Mouse (Mus musculus): ENCODE results near the gene Dagla. TPM values are rescaled to one million over a fixed set of nuclear protein-coding genes. Genes with fewer than 3 reads are reported as not detected.
A peak's percentile ranks its signal among the peaks of the same experiment; 100 is the strongest.

Dagla gene
- polyA plus RNA-seq, 1 experiment from 2014 or later = 0.98 TPM

DNA sequence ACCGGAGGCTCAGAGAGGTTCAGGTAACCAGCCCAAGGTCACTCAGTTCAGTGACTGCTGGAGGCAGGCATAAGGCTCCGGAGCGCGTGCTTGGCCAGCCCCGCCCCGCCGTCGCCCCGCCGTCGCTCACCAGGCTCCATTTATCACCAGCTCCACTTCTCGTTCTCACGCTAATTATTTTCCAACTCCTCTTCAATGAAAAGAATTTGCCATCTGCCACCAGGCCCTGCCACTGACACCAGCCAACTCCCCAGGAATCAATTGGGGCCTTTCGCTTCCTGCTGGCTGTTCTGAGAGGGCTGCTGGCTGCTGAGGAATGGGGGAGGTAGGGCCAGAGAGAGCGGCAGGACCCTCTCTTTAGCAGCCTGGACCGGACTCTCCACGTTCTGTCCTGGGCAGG is 27.3 kb downstream of the Dagla start:
- no peaks in the 10 kb centered on the region for H3K9me3 ChIP-seq (replicated peaks; ENCODE audit: control insufficient read depth, low read length)
- H3K36me3 ChIP-seq (replicated peaks; ENCODE audit: control insufficient read depth, insufficient read depth, low read depth, low read length) = no peaks in the 10 kb centered on the region
- DNase-seq (ENCODE audit: low spot score) (peak; percentile 46), ATAC-seq (replicated peaks; ENCODE audit: insufficient number of reproducible peaks, low FRiP score, low TSS enrichment, low read depth) (0 out of 2 replicates have a peak, but pooled peaks have one; percentile 8)
- H3K9ac ChIP-seq (replicated peaks; ENCODE audit: low read length) = no peak overlapping the region
- peaks cover 8% of the 10 kb centered on the region; the same call in 1 of the 2 replicates for H3K4me1 ChIP-seq (ENCODE audit: control insufficient read depth, insufficient read depth, low read length)
- no peak overlapping the region for H3K4me3 ChIP-seq (ENCODE audit: low read depth, low read length)
- 0 out of 2 replicates have a peak overlapping the region, but pooled peaks have one; percentile 20 for H3K4me2 ChIP-seq (ENCODE audit: low read depth, low read length)
- no peaks in the 10 kb centered on the region for H3K27me3 ChIP-seq (ENCODE audit: control insufficient read depth, insufficient read depth, low read length)
- no peak overlapping the region for H3K27ac ChIP-seq (replicated peaks; ENCODE audit: low read depth, low read length)
- 2% methylated on average over 17 of the region's 17 CpGs for WGBS

DNA sequence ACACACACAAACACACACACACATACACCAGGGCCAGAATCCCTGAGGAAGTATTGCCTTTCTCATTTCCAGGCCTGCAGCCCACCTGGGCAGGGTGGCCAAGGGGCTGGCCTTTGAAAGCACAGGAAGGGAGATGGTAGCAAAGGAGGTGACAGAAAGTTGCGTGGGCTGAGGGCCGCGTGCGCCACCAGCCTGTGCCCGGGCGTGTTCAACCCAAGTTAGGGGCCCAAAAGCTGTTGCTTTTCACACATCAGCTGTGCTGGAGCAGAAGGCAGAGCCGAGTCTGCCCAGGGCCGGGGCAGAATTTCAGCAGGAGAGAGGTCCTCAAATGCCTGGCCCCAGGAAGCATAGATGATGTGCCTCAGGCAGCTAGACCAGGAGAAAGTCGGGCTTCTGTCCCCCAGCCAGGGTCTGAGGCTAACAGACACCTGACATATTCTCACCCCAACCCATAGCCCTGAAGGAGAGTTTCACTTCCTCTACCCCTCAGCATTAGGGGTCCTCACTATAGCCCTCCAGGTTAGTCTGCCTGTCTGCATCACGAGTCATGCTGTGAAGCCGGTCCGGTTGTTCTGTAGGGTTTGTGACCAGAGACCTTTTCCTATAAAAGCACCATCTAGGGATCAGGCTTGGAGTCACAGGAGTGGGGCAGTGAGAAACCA is 28.1 kb downstream of the Dagla start:
- Histone ChIP-seq H3K9me3 (replicated peaks; ENCODE audit: control insufficient read depth, low read length) (no peaks in the 10 kb centered on the region), H3K9ac (replicated peaks; ENCODE audit: low read length) (no peak overlapping the region), H3K4me2 (ENCODE audit: low read depth, low read length) (no peak overlapping the region), H3K36me3 (replicated peaks; ENCODE audit: control insufficient read depth, insufficient read depth, low read depth, low read length) (no peaks in the 10 kb centered on the region), H3K27ac (replicated peaks; ENCODE audit: low read depth, low read length) (no peak overlapping the region), H3K4me1 (ENCODE audit: control insufficient read depth, insufficient read depth, low read length) (peaks cover 8% of the 10 kb centered on the region; the same call in 1 of the 2 replicates), H3K4me3 (ENCODE audit: low read depth, low read length) (no peak overlapping the region), H3K27me3 (ENCODE audit: control insufficient read depth, insufficient read depth, low read length) (no peaks in the 10 kb centered on the region)
- WGBS = 60% methylated on average over 12 of the region's 12 CpGs
- ATAC-seq (replicated peaks; ENCODE audit: insufficient number of reproducible peaks, low FRiP score, low TSS enrichment, low read depth) (no peak), DNase-seq (ENCODE audit: low spot score) (no peak)

DNA sequence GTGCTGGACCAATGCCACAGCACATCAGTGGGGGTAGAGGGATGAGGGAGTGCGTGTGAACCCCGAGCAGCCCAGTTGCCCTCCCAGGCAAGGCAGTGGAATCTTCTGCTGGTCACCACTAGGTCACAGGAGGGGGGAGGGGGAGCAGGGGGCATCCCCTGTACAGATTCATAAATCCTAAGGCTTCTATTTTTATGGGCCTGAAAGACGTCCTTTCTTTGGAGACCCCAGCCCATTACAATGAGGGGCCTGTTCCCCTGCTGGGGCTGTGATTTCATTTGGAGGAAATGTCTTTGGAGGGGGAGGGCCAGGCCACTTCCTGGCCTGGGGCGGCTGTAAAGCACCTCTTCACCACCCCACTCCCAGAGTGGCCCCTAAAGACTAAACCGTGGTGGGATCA is 30.6 kb downstream of the Dagla start:
- H3K27me3 ChIP-seq (ENCODE audit: control insufficient read depth, insufficient read depth, low read length) = no peaks in the 10 kb centered on the region
- no peak overlapping the region for H3K4me3 ChIP-seq (ENCODE audit: low read depth, low read length)
- no peak for ATAC-seq (replicated peaks; ENCODE audit: insufficient number of reproducible peaks, low FRiP score, low TSS enrichment, low read depth)
- H3K4me2 ChIP-seq (ENCODE audit: low read depth, low read length) = no peak overlapping the region
- H3K27ac ChIP-seq (replicated peaks; ENCODE audit: low read depth, low read length) = no peak overlapping the region
- peaks cover 8% of the 10 kb centered on the region; the same call in 1 of the 2 replicates for H3K4me1 ChIP-seq (ENCODE audit: control insufficient read depth, insufficient read depth, low read length)
- no peaks in the 10 kb centered on the region for H3K36me3 ChIP-seq (replicated peaks; ENCODE audit: control insufficient read depth, insufficient read depth, low read depth, low read length)
- 15% methylated on average over 5 of the region's 5 CpGs for WGBS
- H3K9me3 ChIP-seq (replicated peaks; ENCODE audit: control insufficient read depth, low read length) = no peaks in the 10 kb centered on the region
- DNase-seq (ENCODE audit: low spot score) = no peak
- no peak overlapping the region for H3K9ac ChIP-seq (replicated peaks; ENCODE audit: low read length)

DNA sequence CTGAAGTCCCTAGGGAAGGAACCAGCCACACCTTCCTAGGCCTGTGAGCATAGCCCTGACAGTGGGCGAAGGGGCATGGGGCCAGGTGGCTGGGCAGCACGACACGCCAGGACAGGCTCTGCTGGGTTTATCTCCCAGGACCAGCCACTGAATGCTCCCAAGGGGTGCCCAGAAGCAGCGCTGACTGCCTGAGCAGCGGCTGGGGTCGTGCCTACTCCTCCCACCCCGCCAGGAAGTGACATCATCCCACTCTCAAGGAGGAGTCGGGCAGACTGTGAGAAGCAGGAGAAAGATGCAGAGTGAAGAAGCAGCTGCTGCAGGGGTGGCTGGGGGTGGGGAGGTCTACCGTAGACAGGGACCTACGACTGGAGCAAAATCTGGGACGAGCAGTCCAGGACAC is 31.9 kb downstream of the Dagla start:
- Histone ChIP-seq H3K9me3 (replicated peaks; ENCODE audit: control insufficient read depth, low read length) (no peaks in the 10 kb centered on the region), H3K9ac (replicated peaks; ENCODE audit: low read length) (peak overlapping the region; percentile 40), H3K27me3 (ENCODE audit: control insufficient read depth, insufficient read depth, low read length) (no peaks in the 10 kb centered on the region), H3K4me1 (ENCODE audit: control insufficient read depth, insufficient read depth, low read length) (peaks cover 8% of the 10 kb centered on the region; the same call in 1 of the 2 replicates), H3K4me2 (ENCODE audit: low read depth, low read length) (peak overlapping the region; percentile 22; the same call in 1 of the 2 replicates), H3K36me3 (replicated peaks; ENCODE audit: control insufficient read depth, insufficient read depth, low read depth, low read length) (no peaks in the 10 kb centered on the region), H3K27ac (replicated peaks; ENCODE audit: low read depth, low read length) (no peak overlapping the region), H3K4me3 (ENCODE audit: low read depth, low read length) (no peak overlapping the region)
- WGBS = 29% methylated on average over 11 of the region's 11 CpGs
- DNase-seq (ENCODE audit: low spot score) = peak; percentile 62
- ATAC-seq (replicated peaks; ENCODE audit: insufficient number of reproducible peaks, low FRiP score, low TSS enrichment, low read depth) = peak; percentile 27; the same call in 1 of the 2 replicates

DNA sequence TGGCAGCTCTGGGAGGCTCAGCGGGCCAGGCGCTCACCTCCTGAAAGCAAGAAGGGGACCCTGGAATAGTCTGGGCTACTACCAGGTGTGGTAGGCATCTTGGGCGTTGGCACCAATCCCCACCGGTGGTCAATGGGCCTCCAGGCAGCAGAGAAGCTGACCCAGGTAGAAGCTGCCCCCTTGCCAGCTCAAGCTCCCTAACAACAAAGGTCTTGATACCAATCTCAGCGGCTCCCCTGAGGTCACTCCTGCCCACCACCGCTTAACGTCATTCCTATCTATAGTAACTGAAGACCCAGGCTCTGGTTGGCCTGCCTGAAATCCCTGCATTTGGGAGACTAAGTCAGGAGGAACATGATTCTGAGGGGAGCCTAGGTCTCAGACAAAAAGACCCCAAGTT is 33.1 kb downstream of the Dagla start:
- no peak for ATAC-seq (replicated peaks; ENCODE audit: insufficient number of reproducible peaks, low FRiP score, low TSS enrichment, low read depth)
- 84% methylated on average over 7 of the region's 7 CpGs for WGBS

DNA sequence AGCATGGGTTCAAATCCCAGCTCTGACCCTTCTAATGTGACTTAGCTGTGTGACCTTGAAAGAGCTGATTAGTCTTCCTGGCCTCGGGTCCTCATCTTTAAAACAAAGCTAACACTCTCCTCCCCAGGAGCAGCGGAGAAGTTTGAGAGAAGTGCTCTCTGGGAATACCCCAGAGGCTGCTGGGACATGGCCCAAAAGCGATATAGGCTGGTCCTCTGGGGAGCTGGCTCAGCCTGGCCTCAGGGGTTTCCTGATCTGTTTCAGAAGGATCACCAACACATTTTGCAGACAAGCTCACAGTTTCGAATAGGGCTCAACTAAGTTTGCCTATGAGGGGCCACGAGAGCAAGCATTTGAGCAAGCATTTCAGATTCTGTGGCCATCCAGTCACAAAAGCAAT is 34.3 kb downstream of the Dagla start:
- Histone ChIP-seq H3K9me3 (replicated peaks; ENCODE audit: control insufficient read depth, low read length) (no peaks in the 10 kb centered on the region), H3K9ac (replicated peaks; ENCODE audit: low read length) (no peak overlapping the region), H3K4me1 (ENCODE audit: control insufficient read depth, insufficient read depth, low read length) (peaks cover 17% of the 10 kb centered on the region), H3K4me2 (ENCODE audit: low read depth, low read length) (no peak overlapping the region), H3K27me3 (ENCODE audit: control insufficient read depth, insufficient read depth, low read length) (no peaks in the 10 kb centered on the region; the same call in 1 of the 2 replicates), H3K27ac (replicated peaks; ENCODE audit: low read depth, low read length) (no peak overlapping the region), H3K36me3 (replicated peaks; ENCODE audit: control insufficient read depth, insufficient read depth, low read depth, low read length) (no peaks in the 10 kb centered on the region), H3K4me3 (ENCODE audit: low read depth, low read length) (no peak overlapping the region)
- no peak for ATAC-seq (replicated peaks; ENCODE audit: insufficient number of reproducible peaks, low FRiP score, low TSS enrichment, low read depth)
- WGBS = 79% methylated on average over 5 of the region's 5 CpGs
- no peak for DNase-seq (ENCODE audit: low spot score)

More for the DNA sequence above, 33.1 kb downstream of the Dagla start:
- Histone ChIP-seq H3K27me3 (ENCODE audit: control insufficient read depth, insufficient read depth, low read length) (no peaks in the 10 kb centered on the region; the same call in 1 of the 2 replicates), H3K9me3 (replicated peaks; ENCODE audit: control insufficient read depth, low read length) (no peaks in the 10 kb centered on the region), H3K27ac (replicated peaks; ENCODE audit: low read depth, low read length) (no peak overlapping the region), H3K4me3 (ENCODE audit: low read depth, low read length) (no peak overlapping the region), H3K36me3 (replicated peaks; ENCODE audit: control insufficient read depth, insufficient read depth, low read depth, low read length) (no peaks in the 10 kb centered on the region), H3K4me1 (ENCODE audit: control insufficient read depth, insufficient read depth, low read length) (peaks cover 15% of the 10 kb centered on the region), H3K9ac (replicated peaks; ENCODE audit: low read length) (no peak overlapping the region), H3K4me2 (ENCODE audit: low read depth, low read length) (no peak overlapping the region)
- no peak for DNase-seq (ENCODE audit: low spot score)

DNA sequence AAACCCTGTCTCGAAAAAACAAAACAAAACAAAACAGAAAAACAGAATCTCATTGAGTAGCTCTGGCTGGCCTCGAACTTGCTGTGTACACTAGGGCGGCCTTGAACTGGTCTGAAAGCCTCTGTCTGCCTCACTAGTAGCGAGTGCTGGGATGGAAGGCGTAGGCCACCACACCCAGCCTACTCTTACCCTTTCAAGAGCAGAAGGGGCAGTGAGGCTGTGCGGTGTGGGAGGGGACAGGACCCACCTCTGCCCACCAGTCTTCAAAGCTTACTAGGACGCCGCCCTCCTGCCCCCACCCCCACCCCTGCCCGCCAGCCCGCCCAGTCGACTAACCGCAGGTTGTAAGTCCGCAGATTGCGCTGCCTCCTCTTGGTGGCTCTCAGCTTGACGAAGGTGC is 35.8 kb downstream of the Dagla start:
- WGBS = 81% methylated on average over 15 of the region's 15 CpGs
- no peak for ATAC-seq (replicated peaks; ENCODE audit: insufficient number of reproducible peaks, low FRiP score, low TSS enrichment, low read depth)
- no peak for DNase-seq (ENCODE audit: low spot score)
- H3K36me3 ChIP-seq (replicated peaks; ENCODE audit: control insufficient read depth, insufficient read depth, low read depth, low read length) = no peaks in the 10 kb centered on the region
- H3K27ac ChIP-seq (replicated peaks; ENCODE audit: low read depth, low read length) = no peak overlapping the region
- H3K27me3 ChIP-seq (ENCODE audit: control insufficient read depth, insufficient read depth, low read length) = no peaks in the 10 kb centered on the region; the same call in 1 of the 2 replicates
- H3K9me3 ChIP-seq (replicated peaks; ENCODE audit: control insufficient read depth, low read length) = no peaks in the 10 kb centered on the region
- no peak overlapping the region for H3K4me2 ChIP-seq (ENCODE audit: low read depth, low read length)
- H3K9ac ChIP-seq (replicated peaks; ENCODE audit: low read length) = no peak overlapping the region
- peaks cover 17% of the 10 kb centered on the region for H3K4me1 ChIP-seq (ENCODE audit: control insufficient read depth, insufficient read depth, low read length)
- H3K4me3 ChIP-seq (ENCODE audit: low read depth, low read length) = no peak overlapping the region

DNA sequence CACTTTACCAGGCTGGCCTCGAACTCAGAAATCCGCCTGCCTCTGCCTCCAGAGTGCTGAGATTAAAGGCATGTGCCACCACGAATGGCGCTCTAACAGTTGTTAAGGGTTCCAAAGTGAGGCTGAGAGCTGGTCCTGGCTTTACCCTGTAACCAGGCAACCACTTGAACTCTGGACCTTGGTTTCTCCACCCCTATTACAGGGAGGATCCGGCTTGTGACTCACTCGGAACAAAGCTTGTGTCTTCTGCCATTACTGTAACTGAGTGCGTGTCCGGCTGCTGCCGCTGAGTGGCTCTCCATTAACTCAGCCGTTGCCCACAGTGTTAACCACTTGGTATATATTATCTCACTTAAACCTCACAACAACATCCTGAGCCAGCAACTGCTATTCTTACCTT is 36.7 kb downstream of the Dagla start:
- ATAC-seq (replicated peaks; ENCODE audit: insufficient number of reproducible peaks, low FRiP score, low TSS enrichment, low read depth) = no peak; the same call in 1 of the 2 replicates
- Histone ChIP-seq H3K9ac (replicated peaks; ENCODE audit: low read length) (no peak overlapping the region), H3K27ac (replicated peaks; ENCODE audit: low read depth, low read length) (no peak overlapping the region), H3K4me1 (ENCODE audit: control insufficient read depth, insufficient read depth, low read length) (peaks cover 15% of the 10 kb centered on the region), H3K9me3 (replicated peaks; ENCODE audit: control insufficient read depth, low read length) (no peaks in the 10 kb centered on the region), H3K27me3 (ENCODE audit: control insufficient read depth, insufficient read depth, low read length) (no peaks in the 10 kb centered on the region; the same call in 1 of the 2 replicates), H3K4me3 (ENCODE audit: low read depth, low read length) (no peak overlapping the region), H3K4me2 (ENCODE audit: low read depth, low read length) (no peak overlapping the region), H3K36me3 (replicated peaks; ENCODE audit: control insufficient read depth, insufficient read depth, low read depth, low read length) (no peaks in the 10 kb centered on the region)
- WGBS = 88% methylated on average over 10 of the region's 10 CpGs
- DNase-seq (ENCODE audit: low spot score) = no peak

All from embryonic facial prominence, embryonic 11.5 days (tissue).